Mouse (Mus musculus): ENCODE measurements around the gene Snd1.

The Snd1 gene

GRCm38 (mm10) chr6:28593708-28594107, 118.8 kb downstream of the Snd1 start:
- no peak for DNase-seq (ENCODE audit: low spot score in 2 of 2)

- no peak for DNase-seq (ENCODE audit: low spot score in 2 of 2)
Observed at GRCm38 (mm10) chr6:28594759-28595158, 119.8 kb downstream of the Snd1 start.

GRCm38 (mm10) chr6:28595231-28595630, 120.3 kb downstream of the Snd1 start:
- DNase-seq (ENCODE audit: low spot score in 2 of 2) = no peak

- DNase-seq (ENCODE audit: low spot score in 2 of 2) = no peak
Observed at GRCm38 (mm10) chr6:28597266-28597665, 122.3 kb downstream of the Snd1 start.

- DNase-seq (ENCODE audit: low spot score in 2 of 2) = no peak
Observed at GRCm38 (mm10) chr6:28599120-28599519, 124.2 kb downstream of the Snd1 start.

GRCm38 (mm10) chr6:28600404-28600803, 125.5 kb downstream of the Snd1 start:
- DNase-seq (ENCODE audit: low spot score in 2 of 2) = no peak

- DNase-seq (ENCODE audit: low spot score in 2 of 2) = peak in 1 of 2 experiments; percentile 41
Observed at GRCm38 (mm10) chr6:28603401-28603800, 128.5 kb downstream of the Snd1 start.

GRCm38 (mm10) chr6:28603823-28604222, 128.9 kb downstream of the Snd1 start:
- no peak for DNase-seq (ENCODE audit: low spot score in 2 of 2)

- DNase-seq (ENCODE audit: low spot score in 2 of 2) = no peak
Observed at GRCm38 (mm10) chr6:28609291-28609690, 134.4 kb downstream of the Snd1 start.

- no peak for DNase-seq (ENCODE audit: low spot score in 2 of 2)
Observed at GRCm38 (mm10) chr6:28610127-28610526, 135.2 kb downstream of the Snd1 start.

GRCm38 (mm10) chr6:28613441-28613840, 138.5 kb downstream of the Snd1 start:
- no peak for DNase-seq (ENCODE audit: low spot score in 2 of 2)

GRCm38 (mm10) chr6:28614856-28615255, 139.9 kb downstream of the Snd1 start:
- DNase-seq (ENCODE audit: low spot score in 2 of 2) = no peak

GRCm38 (mm10) chr6:28615408-28615807, 140.5 kb downstream of the Snd1 start:
- no peak for DNase-seq (ENCODE audit: low spot score in 2 of 2)

GRCm38 (mm10) chr6:28615966-28616365, 141.0 kb downstream of the Snd1 start:
- DNase-seq (ENCODE audit: low spot score in 2 of 2) = no peak

- no peak for DNase-seq (ENCODE audit: low spot score in 2 of 2)
Observed at GRCm38 (mm10) chr6:28618299-28618698, 143.4 kb downstream of the Snd1 start.

GRCm38 (mm10) chr6:28618751-28619153, 143.8 kb downstream of the Snd1 start:
- DNase-seq (ENCODE audit: low spot score in 2 of 2) = peak in 1 of 2 experiments; percentile 60

GRCm38 (mm10) chr6:28621431-28621830, 146.5 kb downstream of the Snd1 start:
- no peak for DNase-seq (ENCODE audit: low spot score in 2 of 2)

GRCm38 (mm10) chr6:28621961-28622360, 147.0 kb downstream of the Snd1 start:
- no peak for DNase-seq (ENCODE audit: low spot score in 2 of 2)

GRCm38 (mm10) chr6:28622522-28622921, 147.6 kb downstream of the Snd1 start:
- no peak for DNase-seq (ENCODE audit: low spot score in 2 of 2)

GRCm38 (mm10) chr6:28622963-28623362, 148.0 kb downstream of the Snd1 start:
- no peak for DNase-seq (ENCODE audit: low spot score in 2 of 2)

- DNase-seq (ENCODE audit: low spot score in 2 of 2) = peak in 1 of 2 experiments; percentile 50
Observed at GRCm38 (mm10) chr6:28628408-28628807, 153.5 kb downstream of the Snd1 start.

GRCm38 (mm10) chr6:28629866-28630265, 154.9 kb downstream of the Snd1 start:
- DNase-seq (ENCODE audit: low spot score in 2 of 2) = no peak

GRCm38 (mm10) chr6:28630926-28631325, 156.0 kb downstream of the Snd1 start:
- no peak for DNase-seq (ENCODE audit: low spot score in 2 of 2)

- DNase-seq (ENCODE audit: low spot score in 2 of 2) = no peak
Observed at GRCm38 (mm10) chr6:28633120-28633519, 158.2 kb downstream of the Snd1 start.

GRCm38 (mm10) chr6:28633656-28634055, 158.7 kb downstream of the Snd1 start:
- DNase-seq (ENCODE audit: low spot score in 2 of 2) = no peak
